Mouse (Mus musculus) ZHBTc4 (cell line): ENCODE data around the gene Prkch.

Experiments used
- DNase-seq: peaks from one replicate; pipeline ENCODE4 v3.0.0-alpha.2; 2011; ENCODE audit warnings: low read depth, low spot score

Prkch gene

DNA sequence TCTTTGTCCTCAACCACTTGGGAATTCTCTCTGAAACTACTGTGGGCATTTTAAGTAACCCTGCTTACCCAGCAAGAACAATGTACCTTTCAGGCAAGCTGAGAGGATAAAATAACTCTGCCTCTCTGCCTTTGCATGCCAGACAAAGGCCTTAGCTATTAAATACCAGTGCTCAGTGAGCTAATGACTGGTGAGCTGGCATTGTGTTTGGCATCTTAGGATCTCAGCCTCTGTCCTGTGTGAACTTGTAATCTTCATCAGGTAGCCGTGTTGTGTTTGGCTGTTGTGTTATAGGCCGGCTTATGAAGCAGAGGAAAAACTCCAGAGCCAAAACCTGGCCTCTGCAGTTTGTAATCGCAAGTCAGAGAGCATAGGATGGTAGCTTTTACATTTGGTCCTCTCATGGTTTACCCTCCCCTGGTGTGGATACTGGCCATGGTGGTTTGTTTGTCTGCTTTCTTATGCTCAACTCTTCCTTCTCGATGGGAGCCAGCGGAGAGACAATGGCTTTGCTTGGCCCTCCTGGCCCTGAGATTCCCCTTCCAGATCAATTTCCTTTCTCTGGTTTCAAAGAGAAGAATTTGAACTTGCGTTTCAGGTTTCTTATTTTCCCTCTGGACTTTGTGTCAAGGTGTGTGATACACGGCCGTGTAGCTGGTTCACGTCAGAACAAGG lies 170.0 kb downstream of the Prkch start:
- no peak for DNase-seq

DNA sequence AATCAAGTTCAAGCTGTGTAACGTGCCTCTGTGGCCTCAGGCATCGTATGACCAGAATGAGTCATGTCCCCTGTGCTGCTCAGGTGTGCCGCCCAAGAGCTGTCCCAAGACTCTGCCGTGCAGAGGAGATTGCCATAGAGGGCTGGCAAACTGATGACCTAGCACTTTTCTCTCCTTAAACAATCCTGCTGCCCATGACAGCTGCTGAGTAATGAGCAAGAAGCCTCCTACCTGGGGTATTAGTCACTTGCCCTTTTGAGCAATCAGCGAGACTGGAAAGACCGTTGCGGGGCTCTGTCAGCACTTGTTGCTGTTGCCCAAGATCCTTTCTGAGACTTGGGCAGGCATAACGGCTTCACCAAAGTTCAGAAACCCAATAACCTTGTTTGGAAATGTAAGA lies 171.1 kb downstream of the Prkch start:
- DNase-seq = no peak

- no peak for DNase-seq
Measured at GRCm38 (mm10) chr12:73756527-73756926, 171.9 kb downstream of the Prkch start.

GRCm38 (mm10) chr12:73762001-73762400 lies 177.4 kb downstream of the Prkch start:
- no peak for DNase-seq

DNA sequence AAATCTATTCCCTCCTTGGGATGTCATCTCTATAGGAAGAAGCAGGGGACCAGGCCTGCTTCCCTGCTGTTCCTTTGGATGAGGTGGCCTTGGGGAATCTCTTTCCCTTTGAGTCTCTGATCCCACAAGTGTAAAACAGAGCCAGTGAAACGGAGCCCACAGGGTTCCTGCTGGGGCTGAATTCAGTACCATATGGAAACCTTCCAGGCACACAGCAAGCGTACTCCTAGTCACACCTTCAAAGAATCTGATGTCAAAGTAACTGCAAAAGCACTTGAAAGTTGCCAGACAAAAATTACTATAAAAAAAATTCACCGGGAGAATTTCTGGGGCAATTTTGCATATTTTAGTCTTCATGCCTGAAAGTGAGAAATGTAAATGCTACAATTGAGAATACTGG lies 178.2 kb downstream of the Prkch start:
- DNase-seq = peak; percentile 84

- no peak for DNase-seq
Measured at GRCm38 (mm10) chr12:73764649-73765525, 180.3 kb downstream of the Prkch start.

DNA sequence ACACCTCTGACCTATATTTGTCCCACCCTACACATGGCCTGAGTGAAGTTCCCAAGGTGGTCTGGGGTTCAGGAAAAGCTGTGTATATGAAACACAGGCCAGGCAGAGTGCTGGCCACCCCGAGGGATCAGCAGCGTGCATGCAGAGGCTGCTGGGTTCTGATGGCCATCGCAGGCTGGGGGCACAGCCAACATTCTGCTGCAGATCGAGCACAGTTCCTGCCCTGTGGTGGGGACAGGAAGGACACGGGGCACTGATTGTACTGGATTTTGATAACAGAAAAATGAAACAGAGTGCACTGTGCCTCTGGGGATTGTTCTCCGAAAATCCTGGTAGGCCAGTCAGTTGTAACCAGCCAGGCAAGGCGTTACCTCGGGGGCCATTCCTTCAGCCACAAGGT lies 181.6 kb downstream of the Prkch start:
- no peak for DNase-seq

- no peak for DNase-seq
Measured at GRCm38 (mm10) chr12:73768788-73769187, 184.2 kb downstream of the Prkch start.

DNA sequence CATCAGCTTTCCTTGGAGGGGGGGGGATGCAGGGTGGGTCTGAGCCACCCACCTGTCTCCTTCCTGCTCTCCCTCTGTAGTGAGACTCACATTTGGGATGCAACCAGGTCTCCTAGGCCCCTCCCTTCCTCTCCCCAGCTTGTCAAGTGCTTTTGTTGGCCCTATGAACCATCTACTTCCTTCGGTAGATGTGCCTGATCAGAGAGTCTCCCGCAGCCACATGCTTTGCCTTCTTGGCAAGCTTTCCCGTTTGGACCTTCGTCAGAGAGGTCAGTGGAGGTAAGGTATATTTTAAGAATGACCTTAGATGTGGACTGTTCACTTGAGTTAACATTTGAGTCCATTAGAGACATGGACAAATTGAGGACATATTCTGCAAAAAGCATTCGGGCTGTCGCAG lies 184.9 kb downstream of the Prkch start:
- no peak for DNase-seq

DNA sequence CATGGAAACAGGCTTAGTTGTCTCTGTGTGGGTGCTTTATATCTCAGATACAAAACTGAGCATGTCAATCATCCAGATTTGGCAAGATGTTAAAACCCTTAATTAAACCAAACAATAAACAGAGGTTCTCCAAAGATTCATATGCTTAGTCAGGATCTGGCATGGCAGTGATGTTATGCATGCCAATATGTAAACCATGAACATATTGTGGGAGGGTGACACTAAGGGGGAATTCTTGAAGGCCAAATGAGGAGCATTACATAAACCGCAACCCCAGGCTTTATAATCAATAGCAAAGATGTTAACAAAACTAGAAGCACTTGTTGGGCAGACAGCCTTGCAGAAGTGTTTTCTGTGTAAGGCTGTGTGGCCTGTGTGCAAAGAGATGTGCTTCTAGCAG lies 186.2 kb downstream of the Prkch start:
- no peak for DNase-seq

- no peak for DNase-seq
Measured at GRCm38 (mm10) chr12:73774793-73775385, 190.3 kb downstream of the Prkch start.

DNA sequence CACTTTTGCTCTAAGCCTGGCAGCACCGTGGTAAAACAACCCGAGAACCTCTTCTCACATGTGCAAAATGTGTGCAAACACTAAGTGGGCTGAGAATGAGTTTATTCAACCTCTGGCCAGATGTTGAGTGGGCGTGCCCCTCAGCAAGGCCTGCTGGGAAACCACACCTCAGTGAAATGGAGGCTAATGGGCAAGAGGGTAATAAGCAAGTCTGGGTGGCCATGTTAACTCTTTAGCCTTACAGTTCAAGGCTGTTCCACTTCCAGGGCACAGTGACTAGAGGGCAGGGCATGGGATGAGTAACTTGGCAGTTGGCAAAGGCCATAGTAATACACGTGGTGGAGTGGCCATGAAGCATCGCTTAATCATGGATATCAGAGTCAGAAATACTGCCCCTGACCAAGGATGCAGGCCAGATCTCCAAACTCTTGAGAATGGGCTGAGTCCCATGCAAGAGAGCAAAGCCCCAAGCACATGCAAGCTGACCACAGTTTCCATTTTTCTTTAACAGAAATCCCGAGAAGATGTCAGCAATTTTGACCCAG lies 191.9 kb downstream of the Prkch start:
- no peak for DNase-seq

- no peak for DNase-seq
Measured at GRCm38 (mm10) chr12:73777673-73778072, 193.1 kb downstream of the Prkch start.

GRCm38 (mm10) chr12:73779332-73780231 lies 195.0 kb downstream of the Prkch start:
- peak; percentile 6 for DNase-seq

DNA sequence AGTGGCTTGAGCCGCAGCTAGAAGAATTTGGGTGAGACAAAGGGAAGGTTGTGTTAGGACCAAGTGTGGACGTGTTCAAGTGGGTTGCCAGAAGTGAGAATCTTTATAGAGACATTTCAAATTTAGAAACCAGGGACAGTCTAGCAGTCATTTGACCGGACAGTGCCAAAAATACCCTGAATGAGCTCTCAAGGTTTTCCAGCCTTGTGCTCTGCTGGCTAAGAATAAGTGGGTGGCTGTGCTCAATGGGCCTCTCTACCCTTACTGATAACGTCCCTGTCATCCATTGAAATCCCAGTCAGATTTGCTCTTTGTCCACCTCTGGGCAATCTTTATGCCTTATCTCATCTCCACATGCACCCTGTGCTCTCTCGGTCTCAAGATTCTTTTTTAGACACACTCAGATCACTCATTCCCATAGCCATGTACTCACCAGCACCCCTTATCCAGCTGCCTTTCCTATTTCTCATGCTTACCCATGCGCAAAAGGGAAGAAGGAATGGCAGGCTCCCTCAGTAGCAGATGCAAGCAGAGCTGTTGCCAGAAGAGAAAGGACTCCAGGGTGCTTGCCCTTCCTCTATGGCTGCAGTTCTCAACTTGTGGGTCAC lies 196.9 kb downstream of the Prkch start:
- no peak for DNase-seq

GRCm38 (mm10) chr12:73786909-73787308 lies 202.3 kb downstream of the Prkch start:
- DNase-seq = no peak

- DNase-seq = no peak
Measured at GRCm38 (mm10) chr12:73788850-73789249, 204.3 kb downstream of the Prkch start.

GRCm38 (mm10) chr12:73790571-73791108 lies 206.0 kb downstream of the Prkch start:
- DNase-seq = peak; percentile 33

GRCm38 (mm10) chr12:73793216-73793615 lies 208.6 kb downstream of the Prkch start:
- peak; percentile 24 for DNase-seq

DNA sequence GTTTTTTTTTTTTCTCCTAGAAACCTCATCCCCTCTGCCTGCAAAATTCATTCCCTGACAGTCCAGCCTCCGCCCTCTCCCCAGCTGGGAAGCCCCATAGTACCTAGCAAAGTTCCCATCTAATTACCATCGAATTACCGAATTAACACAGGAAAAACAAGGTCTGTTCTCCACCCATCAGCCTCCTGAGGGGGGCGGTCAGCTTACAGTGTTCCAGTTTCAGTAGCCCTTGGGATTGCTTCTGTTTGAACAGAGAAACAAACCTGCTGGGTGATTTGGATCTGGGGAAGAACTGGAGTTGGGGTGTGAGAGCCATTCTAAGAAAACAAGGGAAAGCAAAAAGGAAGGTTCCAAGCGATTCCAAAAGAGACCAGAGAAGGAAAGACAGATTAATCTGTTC lies 209.1 kb downstream of the Prkch start:
- DNase-seq = peak; percentile 8
